Mouse (Mus musculus) neural tube, embryonic 12.5 days (tissue): ENCODE measurements around the gene Znrf2. TPM values are rescaled to one million over a fixed set of nuclear protein-coding genes. Genes with fewer than 3 reads are reported as not detected.

Experiments
- ATAC-seq: fragments of 200-750 bp; cut with Nextera tagmentation; 2 replicates; pipeline ENCODE4 v1.8.0; 2017; ENCODE audit warnings: low read depth, mild to moderate bottlenecking, moderate TSS enrichment, moderate library complexity; ENCODE audit not compliant: low FRiP score
- H3K27ac ChIP-seq: fragments of 300-500 bp; sonication (generic); 2 replicates; pipeline ENCODE4 v1.5.1; 2016
- H3K27me3 ChIP-seq: fragments of 300-500 bp; sonication (generic); replicated peaks from 2 replicates; pipeline ENCODE4 v1.6.1; 2016; ENCODE audit warnings: mild to moderate bottlenecking
- H3K36me3 ChIP-seq: fragments of 300-500 bp; sonication (generic); 2 replicates; pipeline ENCODE4 v1.6.1; 2016; ENCODE audit warnings: mild to moderate bottlenecking
- H3K4me1 ChIP-seq: fragments of 300-500 bp; sonication (generic); 2 replicates; pipeline ENCODE4 v1.6.1; 2016
- H3K4me2 ChIP-seq: fragments of 300-500 bp; sonication (generic); replicated peaks from 2 replicates; pipeline ENCODE4 v1.6.1; 2016; ENCODE audit warnings: mild to moderate bottlenecking
- H3K4me3 ChIP-seq: fragments of 300-500 bp; sonication (generic); 2 replicates; pipeline ENCODE4 v1.5.1; 2016
- H3K9ac ChIP-seq: fragments of 300-500 bp; sonication (generic); 2 replicates; pipeline ENCODE4 v1.6.1; 2016; ENCODE audit warnings: mild to moderate bottlenecking
- H3K9me3 ChIP-seq: fragments of 300-500 bp; sonication (generic); 2 replicates; pipeline ENCODE4 v1.6.1; 2016; ENCODE audit warnings: mild to moderate bottlenecking
- WGBS: fragments of 180-500 bp; shearing (Covaris S2); methylation state at CpG from one replicate; pipeline ENCODE4 v1.1.7; 2016; 5-methylcytosine and 5-hydroxymethylcytosine counted together
- polyA plus RNA-seq: library from polyadenylated mRNA; unstranded; fragments of >200 nt; fragmentation: Nextera tagmentation; extraction: Ambion mirVana; gene quantifications from 2 replicates; pipeline ENCODE4 v1.2.1, GENCODE M21; 2016

The Znrf2 gene
- polyA plus RNA-seq, 1 experiment from 2014 or later, result 4.4 TPM

- Histone ChIP-seq H3K9me3 (no peaks in the 10 kb centered on the region), H3K9ac (no peak overlapping the region), H3K4me2 (no peak overlapping the region), H3K4me1 (0 out of 2 replicates have a peak, but pooled peaks cover 4% of the 10 kb centered on the region), H3K27ac (no peak overlapping the region), H3K36me3 (no peaks in the 10 kb centered on the region), H3K27me3 (no peaks in the 10 kb centered on the region), H3K4me3 (no peak overlapping the region)
- WGBS, result 91% methylated on average over 2 of the region's 2 CpGs
- no peak for ATAC-seq
Observed at GRCm38 (mm10) chr6:54902547-54902946, 85.8 kb downstream of the Znrf2 start.

- H3K4me3 ChIP-seq, result no peak overlapping the region
- H3K9ac ChIP-seq, result no peak overlapping the region
- H3K9me3 ChIP-seq, result no peaks in the 10 kb centered on the region
- 0 out of 2 replicates have a peak, but pooled peaks cover 4% of the 10 kb centered on the region for H3K4me1 ChIP-seq
- 78% methylated on average over 10 of the region's 10 CpGs for WGBS
- peak; percentile 29; the same call in 1 of the 2 replicates for ATAC-seq
- no peak overlapping the region for H3K4me2 ChIP-seq
- no peaks in the 10 kb centered on the region for H3K36me3 ChIP-seq
- H3K27ac ChIP-seq, result no peak overlapping the region
- H3K27me3 ChIP-seq, result no peaks in the 10 kb centered on the region
Observed at GRCm38 (mm10) chr6:54906053-54907040, 89.6 kb downstream of the Znrf2 start.

GRCm38 (mm10) chr6:54914977-54915376 is 98.3 kb downstream of the Znrf2 start:
- H3K9ac ChIP-seq, result no peak overlapping the region
- H3K27ac ChIP-seq, result no peak overlapping the region
- no peaks in the 10 kb centered on the region for H3K36me3 ChIP-seq
- WGBS, result 89% methylated on average over 4 of the region's 4 CpGs
- no peak for ATAC-seq
- H3K4me3 ChIP-seq, result no peak overlapping the region
- no peaks in the 10 kb centered on the region for H3K27me3 ChIP-seq
- no peaks in the 10 kb centered on the region for H3K9me3 ChIP-seq
- H3K4me2 ChIP-seq, result no peak overlapping the region
- no peaks in the 10 kb centered on the region for H3K4me1 ChIP-seq

- Histone ChIP-seq H3K4me2 (no peak overlapping the region), H3K36me3 (no peaks in the 10 kb centered on the region), H3K9me3 (no peaks in the 10 kb centered on the region), H3K27ac (no peak overlapping the region), H3K9ac (no peak overlapping the region), H3K4me1 (no peaks in the 10 kb centered on the region), H3K4me3 (no peak overlapping the region), H3K27me3 (no peaks in the 10 kb centered on the region)
- 73% methylated on average over 4 of the region's 4 CpGs for WGBS
- no peak for ATAC-seq
Observed at GRCm38 (mm10) chr6:54916163-54916562, 99.4 kb downstream of the Znrf2 start.

- Histone ChIP-seq H3K27ac (no peak overlapping the region), H3K36me3 (no peaks in the 10 kb centered on the region), H3K9me3 (no peaks in the 10 kb centered on the region), H3K27me3 (no peaks in the 10 kb centered on the region), H3K4me1 (no peaks in the 10 kb centered on the region), H3K4me3 (no peak overlapping the region), H3K4me2 (no peak overlapping the region), H3K9ac (no peak overlapping the region)
- no peak for ATAC-seq
- WGBS, result 83% methylated on average over 4 of the region's 4 CpGs
Observed at GRCm38 (mm10) chr6:54916941-54917340, 100.2 kb downstream of the Znrf2 start.

- H3K4me1 ChIP-seq, result no peaks in the 10 kb centered on the region
- no peak overlapping the region for H3K4me3 ChIP-seq
- no peak overlapping the region for H3K4me2 ChIP-seq
- no peaks in the 10 kb centered on the region for H3K36me3 ChIP-seq
- 48% methylated on average over 4 of the region's 4 CpGs for whole genome bisulfite sequencing
- H3K27ac ChIP-seq, result no peak overlapping the region
- H3K27me3 ChIP-seq, result no peaks in the 10 kb centered on the region
- H3K9me3 ChIP-seq, result no peaks in the 10 kb centered on the region
- ATAC-seq, result no peak
- no peak overlapping the region for H3K9ac ChIP-seq
Observed at GRCm38 (mm10) chr6:54917523-54917922, 100.8 kb downstream of the Znrf2 start.

- Histone ChIP-seq H3K27me3 (no peaks in the 10 kb centered on the region), H3K9ac (no peak overlapping the region), H3K27ac (no peak overlapping the region), H3K4me3 (no peak overlapping the region), H3K36me3 (no peaks in the 10 kb centered on the region), H3K4me1 (no peaks in the 10 kb centered on the region), H3K4me2 (no peak overlapping the region), H3K9me3 (no peaks in the 10 kb centered on the region)
- 88% methylated on average over 5 of the region's 5 CpGs for WGBS
- no peak for ATAC-seq
Observed at GRCm38 (mm10) chr6:54918521-54918920, 101.8 kb downstream of the Znrf2 start.

GRCm38 (mm10) chr6:54924538-54924937 is 107.8 kb downstream of the Znrf2 start:
- ATAC-seq, result no peak
- Histone ChIP-seq H3K4me3 (no peak overlapping the region), H3K36me3 (no peaks in the 10 kb centered on the region), H3K27me3 (no peaks in the 10 kb centered on the region), H3K4me2 (no peak overlapping the region), H3K9me3 (no peaks in the 10 kb centered on the region), H3K27ac (no peak overlapping the region), H3K9ac (no peak overlapping the region), H3K4me1 (no peaks in the 10 kb centered on the region)
- 92% methylated on average over 16 of the region's 16 CpGs for WGBS

- H3K4me3 ChIP-seq, result no peak overlapping the region
- H3K36me3 ChIP-seq, result no peaks in the 10 kb centered on the region
- H3K9ac ChIP-seq, result no peak overlapping the region
- no peaks in the 10 kb centered on the region for H3K9me3 ChIP-seq
- no peak for ATAC-seq
- H3K27me3 ChIP-seq, result no peaks in the 10 kb centered on the region
- H3K4me1 ChIP-seq, result no peaks in the 10 kb centered on the region
- 78% methylated on average over 7 of the region's 7 CpGs for WGBS
- H3K4me2 ChIP-seq, result no peak overlapping the region
- no peak overlapping the region for H3K27ac ChIP-seq
Observed at GRCm38 (mm10) chr6:54925736-54926440, 109.2 kb downstream of the Znrf2 start.

GRCm38 (mm10) chr6:54926899-54927298 is 110.2 kb downstream of the Znrf2 start:
- H3K27me3 ChIP-seq, result no peaks in the 10 kb centered on the region

GRCm38 (mm10) chr6:54927946-54928345 is 111.2 kb downstream of the Znrf2 start:
- Histone ChIP-seq H3K9ac (no peak overlapping the region), H3K27me3 (no peaks in the 10 kb centered on the region), H3K4me3 (no peak overlapping the region), H3K4me1 (no peaks in the 10 kb centered on the region), H3K36me3 (no peaks in the 10 kb centered on the region), H3K9me3 (no peaks in the 10 kb centered on the region), H3K4me2 (no peak overlapping the region), H3K27ac (no peak overlapping the region)
- 88% methylated on average over 6 of the region's 6 CpGs for WGBS
- ATAC-seq, result no peak

More at GRCm38 (mm10) chr6:54926899-54927298, 110.2 kb downstream of the Znrf2 start:
- no peak overlapping the region for H3K9ac ChIP-seq
- H3K4me3 ChIP-seq, result no peak overlapping the region
- H3K36me3 ChIP-seq, result no peaks in the 10 kb centered on the region
- H3K4me1 ChIP-seq, result no peaks in the 10 kb centered on the region
- H3K4me2 ChIP-seq, result no peak overlapping the region
- 67% methylated on average over 2 of the region's 2 CpGs for WGBS
- ATAC-seq, result no peak
- no peak overlapping the region for H3K27ac ChIP-seq
- no peaks in the 10 kb centered on the region for H3K9me3 ChIP-seq

- Histone ChIP-seq H3K27ac (no peak overlapping the region), H3K4me1 (no peaks in the 10 kb centered on the region), H3K27me3 (no peaks in the 10 kb centered on the region), H3K36me3 (no peaks in the 10 kb centered on the region), H3K9ac (no peak overlapping the region), H3K4me2 (no peak overlapping the region), H3K4me3 (no peak overlapping the region), H3K9me3 (no peaks in the 10 kb centered on the region)
- ATAC-seq, result no peak
- 96% methylated on average over 4 of the region's 4 CpGs for WGBS
Observed at GRCm38 (mm10) chr6:54931641-54932040, 114.9 kb downstream of the Znrf2 start.
